Mouse (Mus musculus) heart, adult 2 months (tissue): ENCODE measurements around the gene Igsf9.

Experiments used
- CTCF ChIP-seq: fragments of 200-600 bp; IDR thresholded peaks from 2 replicates; pipeline ENCODE4 v1.8.1; 2022; ENCODE audit warnings: antibody characterized with exemption, mild to moderate bottlenecking, moderate library complexity
- POLR2A ChIP-seq: fragments of 200-500 bp; IDR thresholded peaks from 2 replicates; pipeline ENCODE4 v1.6.1; 2011; ENCODE audit warnings: mild to moderate bottlenecking, low read depth, low read length, control low read depth; ENCODE audit not compliant: insufficient read depth

DNA sequence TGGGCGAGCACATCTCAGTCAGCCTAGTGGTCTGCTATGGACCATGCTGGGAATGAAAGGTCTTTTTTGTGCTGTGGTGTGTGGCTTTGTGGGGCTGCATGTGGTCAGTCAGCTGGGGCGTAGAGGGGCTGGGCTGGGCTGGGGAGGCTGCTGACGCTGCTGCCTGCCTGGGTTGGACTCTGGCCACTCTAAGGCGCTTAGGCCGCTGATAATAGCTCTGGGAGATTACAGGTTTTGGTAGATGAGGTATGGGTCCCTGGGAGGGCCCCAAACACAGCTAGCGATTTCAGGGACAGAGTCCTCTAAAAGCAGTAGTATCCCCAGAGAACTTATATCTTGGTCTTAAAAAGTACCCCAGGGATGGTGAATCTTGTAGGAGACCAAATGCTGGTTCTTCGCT, 7.2 kb downstream of the Igsf9 start:
- TF ChIP-seq POLR2A (no peak), CTCF (no peak)
